Mouse (Mus musculus) heart, postnatal 14 days (tissue): Measurements from ENCODE around the gene Fgfr1op2. TPM values are rescaled to one million over a fixed set of nuclear protein-coding genes. Genes with fewer than 3 reads are reported as not detected.

Experiments used
- DNase-seq, 2 experiments: peaks; one replicate each; pipeline ENCODE4 v3.0.0; 2021 to 2022
- intact Hi-C: fragments of 180-260 bp; cut with DNase I; formaldehyde crosslinking; loops from one replicate; pipeline ENCODE4 v1.15.1; 2025
- total RNA-seq, 2 experiments: library from RNA; stranded (reverse); gene quantifications; 2 replicates each; pipeline ENCODE4 v1.2.3; 2021

Gene Fgfr1op2
- total RNA-seq, 2 experiments from 2014 or later = 56.4 to 61.4 TPM

GRCm38 (mm10) chr6:146634759-146635606 lies 58.0 kb downstream of the Fgfr1op2 start:
- no peak for DNase-seq
- intact Hi-C loops = loop anchor here (5.0 kb wide), 1 partner anchor 133 kb away; the partner anchor contains the start of gene Itpr2

GRCm38 (mm10) chr6:146636482-146636881 lies 59.5 kb downstream of the Fgfr1op2 start:
- no peak for DNase-seq
- intact Hi-C loops = no loop called here

- no peak for DNase-seq
- intact Hi-C loops = no loop called here
Observed at GRCm38 (mm10) chr6:146640068-146640965, 63.3 kb downstream of the Fgfr1op2 start.

- intact Hi-C loops = no loop called here
Observed at GRCm38 (mm10) chr6:146640991-146641390, 64.0 kb downstream of the Fgfr1op2 start.

GRCm38 (mm10) chr6:146641621-146642210 lies 64.7 kb downstream of the Fgfr1op2 start:
- intact Hi-C loops = no loop called here
- no peak for DNase-seq

More at GRCm38 (mm10) chr6:146640991-146641390, 64.0 kb downstream of the Fgfr1op2 start:
- DNase-seq = no peak

GRCm38 (mm10) chr6:146642276-146643183 lies 65.5 kb downstream of the Fgfr1op2 start, which contains the start of the genes Med21 and Tm7sf3:
TSS of gene Med21 (plus strand) at chr6:146642547.
TSS of gene Tm7sf3 (minus strand) at chr6:146642824.
- intact Hi-C loops = no loop called here
- peak; percentile 98 to 99 for DNase-seq

- intact Hi-C loops = no loop called here
- no peak for DNase-seq
Observed at GRCm38 (mm10) chr6:146643184-146643570, 66.2 kb downstream of the Fgfr1op2 start.

Other genes starting within 250 kb of the Fgfr1op2 start
- gene Itpr2, start 75.0 kb upstream of the Fgfr1op2 start, total RNA-seq = 10 to 100 TPM; 30.1 to 34.3 TPM
- gene Ints13, start 632 bp downstream of the Fgfr1op2 start, total RNA-seq = 10 to 100 TPM; 20.7 to 24.2 TPM
- gene Med21, start 65.3 kb downstream of the Fgfr1op2 start, total RNA-seq = 10 to 100 TPM; 51.3 to 55.2 TPM
- gene Tm7sf3, start 65.6 kb downstream of the Fgfr1op2 start, total RNA-seq = 10 to 100 TPM; 18.1 to 19.9 TPM
- 10 to 100 TPM; 14.9 to 15.8 TPM for gene Stk38l, start 147.8 kb downstream of the Fgfr1op2 start, total RNA-seq
- 1 to 10 TPM; 1.4 to 2.5 TPM for gene Arntl2, start 218.9 kb downstream of the Fgfr1op2 start, total RNA-seq